Mouse (Mus musculus) forelimb bud, embryonic 11.5 days (tissue): ENCODE measurements around the gene Rgs19.

Source experiments
- DNase-seq: peaks from one replicate; pipeline ENCODE4 v3.0.0-alpha.2; 2012; ENCODE audit warnings: low read depth, low spot score

Gene Rgs19

DNA sequence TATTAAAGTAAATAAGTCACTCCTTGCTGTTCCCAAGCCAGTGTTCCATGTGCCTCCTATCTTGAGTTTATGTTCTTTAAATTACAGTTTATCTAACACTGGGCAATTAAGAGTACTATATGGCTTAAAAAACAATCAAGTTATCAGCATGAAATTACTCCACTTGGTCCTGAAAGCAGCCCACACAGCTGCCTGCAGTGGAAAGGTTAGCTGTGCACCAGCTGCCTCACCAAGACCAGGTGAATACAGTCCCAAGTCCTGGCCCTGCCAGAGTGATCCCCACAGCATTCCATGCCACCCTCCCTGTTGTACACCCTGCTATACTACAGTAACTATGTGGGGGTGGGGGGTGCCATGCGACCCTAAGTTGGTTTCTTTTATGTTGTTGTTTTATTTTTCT is 40.3 kb downstream of the Rgs19 start:
- no peak for DNase-seq

- DNase-seq = no peak
Observed at GRCm38 (mm10) chr2:181653065-181653464, 40.7 kb downstream of the Rgs19 start.

DNA sequence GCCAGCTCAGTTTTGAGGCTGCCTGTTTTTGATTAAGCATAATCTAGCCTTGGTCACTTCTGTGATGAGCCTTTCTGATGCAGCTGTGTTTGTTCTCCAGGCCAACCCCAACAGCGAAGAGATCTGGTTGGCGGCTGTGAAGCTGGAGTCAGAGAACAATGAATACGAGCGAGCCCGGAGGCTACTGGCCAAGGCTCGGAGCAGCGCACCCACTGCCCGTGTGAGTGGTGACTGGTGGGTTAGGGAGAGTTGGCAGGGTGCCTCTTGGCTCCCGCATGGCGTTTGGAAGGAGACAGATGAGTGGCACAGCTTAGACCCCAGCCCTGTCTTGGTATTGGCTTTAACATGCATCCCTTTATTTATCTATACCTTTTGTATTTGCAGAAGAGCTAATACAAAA is 44.9 kb downstream of the Rgs19 start:
- DNase-seq = no peak

DNA sequence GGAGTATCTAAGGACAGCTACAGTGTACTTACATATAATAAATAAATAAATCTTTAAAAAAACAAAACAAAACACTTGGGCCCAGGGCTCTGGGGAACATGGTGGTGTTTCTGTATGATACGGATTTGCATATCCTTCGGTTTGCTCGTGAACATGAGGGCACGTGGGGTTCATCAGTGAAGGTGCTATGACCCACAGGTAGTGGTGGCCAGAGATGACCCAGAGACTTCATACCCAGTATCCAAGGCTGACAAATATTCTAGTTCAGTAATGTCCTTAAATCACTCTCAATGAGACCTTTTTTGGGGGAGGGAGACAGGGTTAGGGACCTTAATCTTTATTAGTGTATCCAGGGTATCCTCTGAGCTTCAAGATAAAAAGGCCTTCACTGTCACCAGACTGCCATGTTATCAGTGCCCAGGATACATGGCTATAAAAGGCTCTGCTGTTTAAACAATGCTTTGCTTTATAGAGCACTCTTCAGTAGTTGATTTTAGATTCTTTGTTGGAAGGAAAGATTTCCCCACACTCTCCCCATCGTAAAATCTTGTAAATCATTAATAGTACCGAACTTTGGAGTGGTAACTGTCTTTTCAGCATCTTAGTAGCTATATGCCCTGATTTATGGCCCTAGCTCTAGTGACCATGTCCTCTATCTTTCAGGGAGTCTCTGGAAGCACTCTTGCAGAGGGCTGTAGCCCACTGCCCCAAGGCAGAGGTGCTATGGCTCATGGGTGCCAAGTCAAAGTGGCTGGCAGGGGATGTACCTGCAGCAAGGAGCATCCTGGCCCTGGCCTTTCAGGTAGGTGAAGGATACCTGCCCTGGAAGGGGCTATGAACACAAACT is 46.9 kb downstream of the Rgs19 start:
- no peak for DNase-seq

- peak; percentile 50 for DNase-seq
Observed at GRCm38 (mm10) chr2:181645666-181646065, 48.1 kb downstream of the Rgs19 start.

- peak; percentile 53 for DNase-seq
Observed at GRCm38 (mm10) chr2:181644361-181644760, 49.4 kb downstream of the Rgs19 start.
